Mouse (Mus musculus): ENCODE measurements around the gene Zbtb39. TPM values are rescaled to one million over a fixed set of nuclear protein-coding genes. Genes with fewer than 3 reads are reported as not detected.

Zbtb39 gene
- polyA plus RNA-seq (2015; fragmentation: Nextera tagmentation; extraction: Ambion mirVana), result 3.9 and 4.0 TPM in 2 replicates

GRCm38 (mm10) chr10:127739083-127739660 is at the start of gene Zbtb39:
Zbtb39 (plus strand) TSS chr10:127739538.
- Histone ChIP-seq H3K27me3 (no peaks in the 10 kb centered on the region), H3K4me3 (peak within 1 kb of the TSS; percentile 98), H3K9me3 (no peaks in the 10 kb centered on the region), H3K9ac (peak within 1 kb of the TSS; percentile 99), H3K4me2 (replicated peaks) (peak within 1 kb of the TSS; percentile 83), H3K36me3 (peaks cover 32% of the 10 kb centered on the region), H3K4me1 (peaks cover 15% of the 10 kb centered on the region), H3K27ac (peak within 1 kb of the TSS; percentile 83)
- peak; percentile 84 for ATAC-seq (ENCODE audit: low FRiP score, low read depth)
- WGBS, result 1% methylated on average over 55 of the region's 61 CpGs

- Histone ChIP-seq H3K27ac (no peak overlapping the region), H3K4me3 (no peak overlapping the region), H3K27me3 (no peaks in the 10 kb centered on the region), H3K9ac (no peak overlapping the region), H3K36me3 (peaks cover 59% of the 10 kb centered on the region), H3K4me2 (replicated peaks) (no peak overlapping the region), H3K4me1 (no peaks in the 10 kb centered on the region), H3K9me3 (no peaks in the 10 kb centered on the region)
- WGBS, result 29% methylated on average over 1 of the region's 1 CpGs
- ATAC-seq (ENCODE audit: low FRiP score, low read depth), result no peak
Observed at GRCm38 (mm10) chr10:127691053-127691452, 48.3 kb upstream of the Zbtb39 start.

DNA sequence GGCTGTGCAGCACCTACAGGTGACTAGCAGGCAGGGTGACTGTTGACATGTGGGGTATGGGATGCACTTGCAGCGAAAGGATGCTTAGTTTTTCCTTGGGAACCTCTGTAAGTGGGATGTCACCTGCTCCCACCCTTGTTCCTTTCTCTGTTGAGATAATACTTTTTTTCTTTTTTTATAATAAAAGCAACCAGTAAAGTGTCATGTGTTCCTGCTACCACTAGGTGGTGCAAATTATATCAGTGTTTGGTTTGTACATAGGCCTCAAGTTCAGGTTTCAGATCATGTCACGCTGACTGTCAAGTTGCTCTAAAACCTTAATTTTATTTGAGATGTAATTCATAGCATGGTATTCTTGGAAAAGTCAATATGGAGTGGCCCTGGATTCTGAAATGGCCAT is 44.7 kb upstream of the Zbtb39 start:
- Histone ChIP-seq H3K4me3 (no peak overlapping the region), H3K9me3 (no peaks in the 10 kb centered on the region), H3K27me3 (no peaks in the 10 kb centered on the region), H3K4me2 (replicated peaks) (no peak overlapping the region), H3K27ac (no peak overlapping the region), H3K9ac (no peak overlapping the region), H3K4me1 (no peaks in the 10 kb centered on the region), H3K36me3 (peaks cover 78% of the 10 kb centered on the region)
- WGBS, result 54% methylated on average over 2 of the region's 2 CpGs
- no peak for ATAC-seq (ENCODE audit: low FRiP score, low read depth)

- Histone ChIP-seq H3K9ac (no peak overlapping the region), H3K9me3 (no peaks in the 10 kb centered on the region), H3K4me3 (no peak overlapping the region), H3K27ac (no peak overlapping the region), H3K4me2 (replicated peaks) (no peak overlapping the region), H3K27me3 (no peaks in the 10 kb centered on the region), H3K4me1 (no peaks in the 10 kb centered on the region), H3K36me3 (peaks cover 76% of the 10 kb centered on the region)
- 95% methylated on average over 7 of the region's 7 CpGs for WGBS
- ATAC-seq (ENCODE audit: low FRiP score, low read depth), result no peak
Observed at GRCm38 (mm10) chr10:127695775-127696174, 43.6 kb upstream of the Zbtb39 start.

GRCm38 (mm10) chr10:127698966-127699365 is 40.4 kb upstream of the Zbtb39 start:
- H3K4me1 ChIP-seq, result no peaks in the 10 kb centered on the region
- H3K9me3 ChIP-seq, result no peaks in the 10 kb centered on the region
- WGBS, result 89% methylated on average over 7 of the region's 7 CpGs
- no peak overlapping the region for H3K4me2 ChIP-seq (replicated peaks)
- no peaks in the 10 kb centered on the region for H3K27me3 ChIP-seq
- no peak overlapping the region for H3K9ac ChIP-seq
- H3K36me3 ChIP-seq, result peaks cover 54% of the 10 kb centered on the region
- ATAC-seq (ENCODE audit: low FRiP score, low read depth), result no peak
- H3K27ac ChIP-seq, result no peak overlapping the region
- no peak overlapping the region for H3K4me3 ChIP-seq

GRCm38 (mm10) chr10:127703299-127703698 is 36.0 kb upstream of the Zbtb39 start:
- H3K4me3 ChIP-seq, result no peak overlapping the region
- no peak for ATAC-seq (ENCODE audit: low FRiP score, low read depth)

DNA sequence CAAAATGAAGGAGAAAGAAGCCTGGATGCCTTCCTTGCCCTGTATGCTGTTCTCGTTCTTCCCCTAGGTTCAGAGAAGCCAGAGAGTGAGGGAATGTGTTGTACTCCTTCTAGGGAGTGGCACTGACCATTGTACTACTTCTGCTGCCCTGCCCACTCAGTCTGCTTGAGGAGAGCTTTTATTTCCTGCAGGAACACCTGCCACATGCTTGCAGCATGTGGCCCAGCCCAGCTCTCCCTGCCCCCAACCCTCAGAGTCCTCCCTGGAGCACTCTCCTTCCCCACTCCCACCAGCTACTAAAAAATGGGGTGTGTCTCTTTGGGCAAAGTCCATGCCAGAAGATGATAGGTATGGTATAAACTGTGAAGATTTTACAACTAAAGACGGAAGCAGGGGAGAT is 35.0 kb upstream of the Zbtb39 start:
- Histone ChIP-seq H3K27ac (no peak overlapping the region), H3K36me3 (peaks cover 11% of the 10 kb centered on the region), H3K9me3 (no peaks in the 10 kb centered on the region), H3K4me3 (no peak overlapping the region), H3K4me1 (no peaks in the 10 kb centered on the region), H3K9ac (no peak overlapping the region), H3K4me2 (replicated peaks) (no peak overlapping the region), H3K27me3 (no peaks in the 10 kb centered on the region)
- WGBS, result 67% methylated on average over 2 of the region's 2 CpGs
- no peak for ATAC-seq (ENCODE audit: low FRiP score, low read depth)

More at GRCm38 (mm10) chr10:127703299-127703698, 36.0 kb upstream of the Zbtb39 start:
- H3K4me1 ChIP-seq, result no peaks in the 10 kb centered on the region
- H3K9ac ChIP-seq, result no peak overlapping the region
- H3K27ac ChIP-seq, result no peak overlapping the region
- 37% methylated on average over 4 of the region's 4 CpGs for WGBS
- H3K9me3 ChIP-seq, result no peaks in the 10 kb centered on the region
- H3K27me3 ChIP-seq, result no peaks in the 10 kb centered on the region
- peaks cover 21% of the 10 kb centered on the region for H3K36me3 ChIP-seq
- H3K4me2 ChIP-seq (replicated peaks), result no peak overlapping the region

DNA sequence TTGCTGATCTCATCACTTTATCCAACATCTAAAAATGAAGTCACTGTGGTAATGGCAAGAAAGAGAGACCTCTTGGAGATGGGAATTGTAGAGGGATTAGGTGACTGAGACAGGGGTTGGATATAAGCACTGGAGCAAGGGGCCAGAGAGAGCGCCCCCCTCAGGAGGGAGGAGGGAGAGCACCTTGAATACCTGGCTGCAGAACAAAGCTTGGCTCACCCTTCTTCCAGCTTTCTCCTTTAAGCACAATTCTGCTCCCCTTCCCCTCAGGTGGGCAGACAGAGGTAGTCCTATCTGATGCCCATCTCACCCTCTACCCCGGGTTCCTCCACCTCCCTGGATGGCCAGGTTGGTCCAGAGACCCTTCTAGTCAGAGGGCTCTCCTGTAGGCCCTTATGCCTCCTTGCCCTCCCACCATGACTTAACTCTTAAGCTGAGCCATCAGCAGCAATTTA is 34.5 kb upstream of the Zbtb39 start, which contains the start of gene Myo1a:
Gene Myo1a (plus strand): TSS at position 405 of the 455 bp plus-strand sequence.
- no peak within 1 kb of the TSS for H3K4me2 ChIP-seq (replicated peaks)
- no peak within 1 kb of the TSS for H3K4me3 ChIP-seq
- no peak for ATAC-seq (ENCODE audit: low FRiP score, low read depth)
- H3K4me1 ChIP-seq, result no peaks in the 10 kb centered on the region
- no peaks in the 10 kb centered on the region for H3K27me3 ChIP-seq
- H3K9me3 ChIP-seq, result no peaks in the 10 kb centered on the region
- peaks cover 6% of the 10 kb centered on the region; the same call in 1 of the 2 replicates for H3K36me3 ChIP-seq
- H3K9ac ChIP-seq, result no peak within 1 kb of the TSS
- H3K27ac ChIP-seq, result no peak within 1 kb of the TSS
- WGBS, result 69% methylated on average over 2 of the region's 2 CpGs

DNA sequence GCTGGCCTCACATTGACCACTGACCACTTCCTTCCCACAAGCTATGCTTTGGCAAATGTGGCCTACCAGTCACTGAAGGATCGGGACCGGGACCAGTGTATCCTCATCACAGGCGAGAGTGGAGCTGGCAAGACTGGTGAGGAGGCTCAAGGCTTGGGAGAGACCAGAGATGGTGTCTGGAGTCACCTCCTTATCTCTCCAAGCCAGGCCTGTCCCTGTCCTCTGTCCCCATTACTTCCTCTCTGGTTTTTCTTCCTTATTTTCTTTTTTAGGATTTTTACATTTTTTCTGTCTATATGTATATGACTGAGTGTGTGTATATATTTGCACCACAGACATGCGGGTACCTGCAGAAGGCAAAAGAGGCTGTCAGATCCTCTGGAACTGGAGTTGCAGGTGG is 33.6 kb upstream of the Zbtb39 start:
- no peaks in the 10 kb centered on the region for H3K9me3 ChIP-seq
- no peak overlapping the region for H3K4me2 ChIP-seq (replicated peaks)
- no peaks in the 10 kb centered on the region for H3K36me3 ChIP-seq
- no peak for ATAC-seq (ENCODE audit: low FRiP score, low read depth)
- H3K4me1 ChIP-seq, result no peaks in the 10 kb centered on the region
- H3K4me3 ChIP-seq, result no peak overlapping the region
- H3K27ac ChIP-seq, result no peak overlapping the region
- no peak overlapping the region for H3K9ac ChIP-seq
- WGBS, result 94% methylated on average over 4 of the region's 4 CpGs
- no peaks in the 10 kb centered on the region for H3K27me3 ChIP-seq

- Histone ChIP-seq H3K27ac (no peak overlapping the region), H3K27me3 (no peaks in the 10 kb centered on the region), H3K36me3 (no peaks in the 10 kb centered on the region), H3K9me3 (no peaks in the 10 kb centered on the region), H3K4me1 (peaks cover 8% of the 10 kb centered on the region; the same call in 1 of the 2 replicates), H3K4me2 (replicated peaks) (no peak overlapping the region), H3K9ac (no peak overlapping the region), H3K4me3 (no peak overlapping the region)
- no peak for ATAC-seq (ENCODE audit: low FRiP score, low read depth)
- 88% methylated on average over 7 of the region's 7 CpGs for WGBS
Observed at GRCm38 (mm10) chr10:127707721-127708120, 31.6 kb upstream of the Zbtb39 start.

DNA sequence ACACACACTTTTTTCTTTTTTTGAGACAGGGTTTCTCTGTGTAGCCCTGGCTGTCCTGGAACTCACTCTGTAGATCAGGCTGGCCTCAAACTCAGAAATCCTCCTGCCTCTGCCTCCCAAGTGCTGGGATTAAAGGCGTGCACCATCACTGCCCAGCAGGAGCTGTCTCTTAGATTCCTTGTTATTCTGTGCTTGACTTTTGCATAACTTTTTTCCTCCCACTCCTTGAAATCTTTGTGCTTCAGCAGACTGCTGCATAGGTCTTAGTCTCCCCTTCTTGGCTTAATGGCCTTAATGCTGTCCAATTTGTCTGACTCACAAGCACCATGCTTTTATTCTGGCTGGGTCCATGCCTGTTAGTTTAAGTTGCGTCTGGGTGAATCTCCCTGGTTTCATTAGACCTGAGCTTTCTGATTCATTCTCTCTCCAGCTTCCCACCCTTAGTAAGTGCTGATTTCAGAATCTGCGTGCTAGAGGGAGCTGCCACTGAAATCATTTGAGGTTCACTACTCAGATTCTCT is 30.4 kb upstream of the Zbtb39 start:
- Histone ChIP-seq H3K4me2 (replicated peaks) (no peak overlapping the region), H3K27me3 (no peaks in the 10 kb centered on the region), H3K36me3 (no peaks in the 10 kb centered on the region), H3K9ac (no peak overlapping the region), H3K4me3 (no peak overlapping the region), H3K9me3 (no peaks in the 10 kb centered on the region), H3K4me1 (peaks cover 11% of the 10 kb centered on the region; the same call in 1 of the 2 replicates), H3K27ac (no peak overlapping the region)
- 86% methylated on average over 3 of the region's 3 CpGs for WGBS
- no peak for ATAC-seq (ENCODE audit: low FRiP score, low read depth)

DNA sequence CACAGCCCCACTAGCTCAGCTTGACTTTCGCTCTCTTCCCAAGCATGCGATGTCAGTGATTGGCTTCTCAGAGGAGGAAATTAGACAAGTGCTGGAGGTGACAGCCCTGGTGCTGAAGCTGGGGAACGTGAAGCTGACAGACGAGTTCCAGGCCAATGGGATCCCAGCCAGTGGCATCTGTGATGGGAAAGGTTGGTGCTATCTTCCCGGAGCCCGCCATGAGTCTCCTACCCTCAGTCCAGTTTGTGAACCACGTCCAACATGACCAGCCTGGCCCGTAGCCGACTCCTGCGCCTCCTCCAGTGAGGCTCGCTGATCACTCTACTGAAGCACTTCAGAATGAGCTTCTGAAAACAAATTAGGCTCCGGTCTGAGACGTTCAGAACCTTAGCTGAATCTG is 29.0 kb upstream of the Zbtb39 start:
- Histone ChIP-seq H3K9ac (no peak overlapping the region), H3K4me2 (replicated peaks) (no peak overlapping the region), H3K27me3 (no peaks in the 10 kb centered on the region), H3K27ac (no peak overlapping the region), H3K4me3 (no peak overlapping the region), H3K36me3 (no peaks in the 10 kb centered on the region), H3K9me3 (no peaks in the 10 kb centered on the region), H3K4me1 (peaks cover 11% of the 10 kb centered on the region; the same call in 1 of the 2 replicates)
- ATAC-seq (ENCODE audit: low FRiP score, low read depth), result no peak
- 76% methylated on average over 13 of the region's 13 CpGs for WGBS

DNA sequence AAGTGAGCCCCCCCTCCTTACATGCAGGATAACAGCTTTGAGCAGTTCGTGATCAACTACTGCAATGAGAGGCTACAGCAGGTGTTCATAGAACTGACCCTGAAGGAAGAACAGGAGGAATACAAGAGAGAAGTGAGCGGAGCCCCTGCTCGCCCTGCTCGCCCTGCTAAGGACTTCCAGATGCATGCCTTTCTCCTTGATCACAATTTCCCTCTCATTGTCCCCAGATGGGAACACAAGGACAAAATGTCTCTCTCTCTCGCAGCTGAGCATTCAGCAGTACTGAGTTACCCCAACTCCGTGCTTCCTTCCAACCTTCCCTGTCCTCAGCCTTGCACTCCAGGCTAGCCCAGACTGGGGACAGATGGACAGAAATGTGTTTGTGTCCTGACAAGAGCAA is 26.6 kb upstream of the Zbtb39 start:
- WGBS, result 42% methylated on average over 6 of the region's 6 CpGs
- H3K36me3 ChIP-seq, result no peaks in the 10 kb centered on the region
- no peak overlapping the region for H3K4me2 ChIP-seq (replicated peaks)
- no peak overlapping the region for H3K9ac ChIP-seq
- H3K27ac ChIP-seq, result no peak overlapping the region
- no peaks in the 10 kb centered on the region for H3K27me3 ChIP-seq
- H3K9me3 ChIP-seq, result no peaks in the 10 kb centered on the region
- no peak for ATAC-seq (ENCODE audit: low FRiP score, low read depth)
- H3K4me1 ChIP-seq, result peaks cover 11% of the 10 kb centered on the region; the same call in 1 of the 2 replicates
- no peak overlapping the region for H3K4me3 ChIP-seq

Data from limb, embryonic 13.5 days (tissue).